In genomic region chr5:106824716-106825115, GRCm38 (mm10) we compare ENCODE assay signal across 12 mouse cellular contexts.
DNase-seq lines count a peak whose midpoint lies in the region; ATAC-seq and TF ChIP-seq lines count a peak whose summit lies in the region.
"Had no signal": no experiment of that assay in that cellular context is flagged by ENCODE, and none has a peak within 500 bp of the region (broad histone marks: within the 10 kb centered on the region; RNA-seq: fewer than 3 reads in every experiment).

No protein-coding gene starts in this region.

- no peak for ATAC-seq in heart, embryonic 15.5 days (replicated peaks; ENCODE audit: insufficient number of reproducible peaks, insufficient read depth, low FRiP score, low read depth)
- ATAC-seq in midbrain, embryonic 11.5 days (ENCODE audit: low FRiP score) = no peak
- ATAC-seq in hindbrain, embryonic 16.5 days = no peak
- no peak for ATAC-seq in stomach, postnatal 0 days (ENCODE audit: low FRiP score, low TSS enrichment)
- ATAC-seq in megakaryocyte progenitor cell, adult 5-6 weeks (replicated peaks; ENCODE audit: poor library complexity) = no peak

- no peak for DNase-seq in heart, postnatal 4 days
- DNase-seq in midbrain, embryonic 11.5 days (ENCODE audit: low spot score, missing footprints) = peak; percentile 73
- DNase-seq in midbrain, embryonic 10.5 days (ENCODE audit: low spot score) = no peak
- DNase-seq in stomach, postnatal 0 days (ENCODE audit: low spot score) = no peak
- DNase-seq in MN1 (ENCODE audit: low spot score) = no peak
- DNase-seq: cerebellum, adult 9-10 months; gastrocnemius, postnatal 36 days; kidney, adult 9 months had no signal

- 84% methylated on average over 5 of the region's 5 CpGs for WGBS in heart, embryonic 15.5 days
- 89% methylated on average over 5 of the region's 5 CpGs for WGBS in midbrain, embryonic 11.5 days
- WGBS in midbrain, embryonic 10.5 days = 89% methylated on average over 5 of the region's 5 CpGs
- 54% methylated on average over 5 of the region's 5 CpGs for whole genome bisulfite sequencing in hindbrain, embryonic 16.5 days
- 83% methylated on average over 5 of the region's 5 CpGs for WGBS in stomach, postnatal 0 days

- H3K4me2 ChIP-seq in heart, embryonic 15.5 days = peak overlapping the region; percentile 69; the same call in 1 of the 2 replicates
- peak overlapping the region; percentile 66; the same call in 1 of the 2 replicates for H3K4me2 ChIP-seq in midbrain, embryonic 11.5 days
- peak overlapping the region; percentile 86 for H3K4me2 ChIP-seq in hindbrain, embryonic 16.5 days (ENCODE audit: low read length)
- H3K4me2 ChIP-seq in stomach, postnatal 0 days (replicated peaks; ENCODE audit: low read depth) = peak overlapping the region; percentile 51; the same call in 1 of the 2 replicates

- no peaks in the 10 kb centered on the region for H3K9me3 ChIP-seq in heart, embryonic 15.5 days (replicated peaks)
- H3K9me3 ChIP-seq in midbrain, embryonic 11.5 days (ENCODE audit: control insufficient read depth, low read length) = no peaks in the 10 kb centered on the region
- no peaks in the 10 kb centered on the region; the same call in 1 of the 2 replicates for H3K9me3 ChIP-seq in midbrain, embryonic 10.5 days (replicated peaks)
- no peaks in the 10 kb centered on the region for H3K9me3 ChIP-seq in hindbrain, embryonic 16.5 days (ENCODE audit: control insufficient read depth, low read length)
- no peaks in the 10 kb centered on the region for H3K9me3 ChIP-seq in stomach, postnatal 0 days (ENCODE audit: control insufficient read depth, low read length)

- no peak overlapping the region for H3K4me3 ChIP-seq in heart, embryonic 15.5 days
- H3K4me3 ChIP-seq in midbrain, embryonic 11.5 days (ENCODE audit: low read depth, low read length) = no peak overlapping the region
- no peak overlapping the region for H3K4me3 ChIP-seq in midbrain, embryonic 10.5 days
- no peak overlapping the region; the same call in 1 of the 2 replicates for H3K4me3 ChIP-seq in hindbrain, embryonic 16.5 days (ENCODE audit: low read length)
- H3K4me3 ChIP-seq in stomach, postnatal 0 days (ENCODE audit: low read depth, low read length) = no peak overlapping the region
- H3K4me3 ChIP-seq: erythroblast, embryonic 14.5 days had no signal

- H3K9ac ChIP-seq in heart, embryonic 15.5 days = no peak overlapping the region
- no peak overlapping the region for H3K9ac ChIP-seq in midbrain, embryonic 11.5 days (ENCODE audit: low read length)
- no peak overlapping the region for H3K9ac ChIP-seq in hindbrain, embryonic 16.5 days (ENCODE audit: low read depth, low read length)
- no peak overlapping the region for H3K9ac ChIP-seq in stomach, postnatal 0 days (ENCODE audit: low read length)

- TF ChIP-seq CTCF in stomach, postnatal 0 days (IDR thresholded peaks at IDR 0.05; ENCODE audit: low read depth) = no peak

- peaks cover 6% of the 10 kb centered on the region; the same call in 1 of the 2 replicates for H3K4me1 ChIP-seq in heart, embryonic 15.5 days (replicated peaks)
- H3K4me1 ChIP-seq in midbrain, embryonic 11.5 days (ENCODE audit: control insufficient read depth, insufficient read depth, low read length) = peaks cover 7% of the 10 kb centered on the region
- peaks cover 13% of the 10 kb centered on the region for H3K4me1 ChIP-seq in midbrain, embryonic 10.5 days
- H3K4me1 ChIP-seq in hindbrain, embryonic 16.5 days (ENCODE audit: control insufficient read depth, insufficient read depth, low read depth, low read length) = peaks cover 5% of the 10 kb centered on the region
- no peaks in the 10 kb centered on the region for H3K4me1 ChIP-seq in stomach, postnatal 0 days (replicated peaks; ENCODE audit: control insufficient read depth, insufficient read depth)

- H3K27me3 ChIP-seq in heart, embryonic 15.5 days = no peaks in the 10 kb centered on the region
- H3K27me3 ChIP-seq in midbrain, embryonic 11.5 days (ENCODE audit: control insufficient read depth, insufficient read depth, low read length) = no peaks in the 10 kb centered on the region
- H3K27me3 ChIP-seq in midbrain, embryonic 10.5 days (ENCODE audit: low read depth, poor library complexity, severe bottlenecking) = peaks cover 21% of the 10 kb centered on the region
- no peaks in the 10 kb centered on the region; the same call in 1 of the 2 replicates for H3K27me3 ChIP-seq in hindbrain, embryonic 16.5 days (replicated peaks; ENCODE audit: control insufficient read depth, insufficient read depth, low read length)
- H3K27me3 ChIP-seq in stomach, postnatal 0 days (ENCODE audit: control insufficient read depth, insufficient read depth, low read length) = no peaks in the 10 kb centered on the region

- H3K36me3 ChIP-seq in heart, embryonic 15.5 days = no peaks in the 10 kb centered on the region
- no peaks in the 10 kb centered on the region for H3K36me3 ChIP-seq in midbrain, embryonic 11.5 days (ENCODE audit: control insufficient read depth, insufficient read depth, low read length)
- no peaks in the 10 kb centered on the region for H3K36me3 ChIP-seq in midbrain, embryonic 10.5 days
- H3K36me3 ChIP-seq in hindbrain, embryonic 16.5 days (ENCODE audit: control insufficient read depth, insufficient read depth, low read length) = no peaks in the 10 kb centered on the region
- no peaks in the 10 kb centered on the region for H3K36me3 ChIP-seq in stomach, postnatal 0 days (ENCODE audit: control insufficient read depth, insufficient read depth, low read length)

- H3K27ac ChIP-seq in heart, embryonic 15.5 days = no peak overlapping the region
- no peak overlapping the region for H3K27ac ChIP-seq in midbrain, embryonic 11.5 days (ENCODE audit: low read depth, low read length)
- no peak overlapping the region for H3K27ac ChIP-seq in midbrain, embryonic 10.5 days (replicated peaks)
- H3K27ac ChIP-seq in hindbrain, embryonic 16.5 days (ENCODE audit: low read depth, low read length) = no peak overlapping the region
- H3K27ac ChIP-seq in stomach, postnatal 0 days (replicated peaks) = no peak overlapping the region

- no peak for TF ChIP-seq EP300 in stomach, postnatal 0 days (optimal IDR thresholded peaks at IDR 0.05)
